Mouse (Mus musculus) liver, adult 2 months (tissue): ENCODE measurements at regions not wholly inside any gene's neighbourhood (a gene's known extent, or its start where the extent isn't known, plus 50 kb on each side); places are given as distances from the start of the nearest gene placed in this dataset.

Experiments used
- CTCF ChIP-seq: fragments of 200-500 bp; IDR thresholded peaks from 2 replicates; pipeline ENCODE4 v1.5.1; 2011; ENCODE audit warnings: low read depth, low read length, control low read depth
- POLR2A ChIP-seq: fragments of 200-500 bp; IDR thresholded peaks from 2 replicates; pipeline ENCODE4 v1.6.1; 2011; ENCODE audit warnings: low read length, control low read depth; ENCODE audit not compliant: insufficient read depth; ENCODE audit errors: extremely low read depth

DNA sequence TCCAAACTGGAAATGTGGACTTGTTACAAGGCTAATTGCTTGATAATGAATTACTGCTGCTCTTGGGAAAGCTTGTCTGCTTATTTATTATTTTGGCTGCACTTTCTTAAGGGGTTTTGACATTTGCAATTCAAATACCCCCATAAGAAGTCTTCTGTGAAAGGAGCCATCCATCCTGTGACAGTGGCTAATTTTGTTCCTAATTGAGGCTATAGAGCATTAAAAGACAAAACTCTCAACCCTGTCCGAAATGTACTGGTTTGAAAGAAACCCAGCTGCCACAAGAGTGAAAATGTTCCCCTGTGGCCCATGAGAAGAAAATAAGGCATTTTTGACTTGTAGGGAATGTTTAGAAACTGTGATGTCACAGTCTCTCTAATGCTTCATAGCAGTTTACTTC, 591.2 kb downstream of the Stpg2 start:
- no peak for TF ChIP-seq CTCF
- TF ChIP-seq POLR2A = no peak
